Mouse (Mus musculus) C2C12 (cell line): ENCODE measurements around the gene Zfp990.
"Not testable (repeated sequence)": the region's sequence is repeated elsewhere in the genome, so short reads cannot be mapped to it uniquely, and the experiment has no call there.

Experiments used
- CTCF ChIP-seq: IDR thresholded peaks from one replicate; pipeline ENCODE4 v1.5.1; 2011; ENCODE audit not compliant: control insufficient read depth, insufficient read depth, insufficient read length
- FOSL1 ChIP-seq: IDR thresholded peaks from one replicate; pipeline ENCODE4 v1.8.0; 2011; ENCODE audit warnings: mild to moderate bottlenecking, low read length; ENCODE audit not compliant: poor library complexity, insufficient read depth, severe bottlenecking
- MAX ChIP-seq: IDR thresholded peaks from one replicate; pipeline ENCODE4 v1.6.1; 2011; ENCODE audit warnings: mild to moderate bottlenecking, control low read depth
- MYOD1 ChIP-seq: IDR thresholded peaks from one replicate; pipeline ENCODE4 v1.6.1; 2011; ENCODE audit warnings: low read depth; ENCODE audit not compliant: control insufficient read depth, insufficient read length
- MYOG ChIP-seq: IDR thresholded peaks from one replicate; pipeline ENCODE4 v1.6.1; 2011; ENCODE audit not compliant: control insufficient read depth, insufficient read length; ENCODE audit errors: extremely low read depth
- USF1 ChIP-seq: IDR thresholded peaks from one replicate; pipeline ENCODE4 v1.6.1; 2011; ENCODE audit warnings: low read depth, mild to moderate bottlenecking, control low read depth, moderate library complexity

GRCm38 (mm10) chr4:145510459-145510858 is at the start of gene Zfp990:
- not testable (repeated sequence) for TF ChIP-seq CTCF, MAX, MYOG, MYOD1, USF1, FOSL1
